Mouse (Mus musculus): ENCODE results near the gene Nudt7.

DNA sequence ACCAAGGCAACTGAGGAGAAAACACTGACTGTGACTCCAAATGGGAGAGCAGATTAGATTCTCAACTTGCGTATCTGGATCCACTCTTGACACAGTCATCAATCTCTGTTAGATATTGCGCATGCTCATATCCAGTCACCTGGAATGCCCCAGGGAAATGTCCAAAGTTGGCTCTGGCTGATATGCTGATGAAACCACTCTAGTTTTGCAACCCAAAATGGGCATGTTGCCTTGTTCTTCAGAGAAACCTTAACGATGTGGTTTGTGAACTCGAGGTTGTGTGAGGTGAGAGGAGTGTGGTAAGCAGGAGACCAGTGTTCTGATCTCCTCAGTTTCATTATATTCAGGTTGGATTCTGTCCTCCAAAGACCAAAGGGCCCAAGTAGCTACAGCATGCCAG is 38.8 kb upstream of the Nudt7 start:
- TF ChIP-seq CTCF (conservative IDR thresholded peaks at IDR 0.05; ENCODE audit: low read length) (no peak), NANOG (IDR thresholded peaks at IDR 0.05; ENCODE audit: borderline replicate concordance, low read length) (no peak), POU5F1 (IDR thresholded peaks at IDR 0.05; ENCODE audit: borderline replicate concordance, low read length) (no peak)
